Mouse (Mus musculus): ENCODE data around the gene Piezo1.

GRCm38 (mm10) chr8:122585411-122585891 lies 34.3 kb upstream of the Piezo1 start:
- TF ChIP-seq TAL1 (IDR thresholded peaks at IDR 0.05; ENCODE audit: low read length) (no peak), GATA1 (IDR thresholded peaks at IDR 0.05; ENCODE audit: low read length) (no peak)

Measured in erythroblast, embryonic 14.5 days (primary cell).